Mouse (Mus musculus): Measurements from ENCODE around the gene Echdc2. TPM values are rescaled to one million over a fixed set of nuclear protein-coding genes. Genes with fewer than 3 reads are reported as not detected.

Echdc2 gene
- polyA plus RNA-seq (2021; fragmentation: Nextera tagmentation): 11.6 and 12.6 TPM in 2 replicates
- long read RNA-seq, experiment 1, transcript Echdc2-209 (10 exons, 1,319 nt): major isoform, 16 of 41 reads
- long read RNA-seq, experiment 1, partial matches to known transcripts: 0 of 41 reads
- long read RNA-seq, experiment 1, other reads (novel, unspliced or antisense): 20 of 41 reads
- long read RNA-seq, experiment 2, transcript Echdc2-201 (10 exons, 1,307 nt): major isoform, 9 of 23 reads
- long read RNA-seq, experiment 2, partial matches to known transcripts: 0 of 23 reads
- long read RNA-seq, experiment 2, other reads (novel, unspliced or antisense): 10 of 23 reads

GRCm38 (mm10) chr4:108165152-108165895 is at the start of gene Echdc2:
TSS of gene Echdc2 (plus strand) at chr4:108165437.

GRCm38 (mm10) chr4:108144880-108145279 is 20.4 kb upstream of the Echdc2 start, which contains the start of gene Scp2:
TSS of gene Scp2 (minus strand) at chr4:108144998.

GRCm38 (mm10) chr4:108217332-108218179 is 52.3 kb downstream of the Echdc2 start, which contains the start of gene Zyg11a:
TSS of gene Zyg11a (minus strand) at chr4:108218048.

Other genes with a start within 250 kb of the Echdc2 start
- gene Cpt2, start 241.8 kb upstream of the Echdc2 start, polyA plus RNA-seq (2021; fragmentation: Nextera tagmentation): 8.9 and 9.4 TPM in 2 replicates
- not detected in 2 replicates for gene Slc1a7, start 197.1 kb upstream of the Echdc2 start, polyA plus RNA-seq (2021; fragmentation: Nextera tagmentation)
- gene Podn, start 69.0 kb upstream of the Echdc2 start, polyA plus RNA-seq (2021; fragmentation: Nextera tagmentation): 1.2 TPM in 2 replicates
- gene Scp2, start 20.4 kb upstream of the Echdc2 start, polyA plus RNA-seq (2021; fragmentation: Nextera tagmentation): 242 and 284 TPM in 2 replicates
- gene Zyg11a, start 52.6 kb downstream of the Echdc2 start, polyA plus RNA-seq (2021; fragmentation: Nextera tagmentation): not detected in 2 replicates
- 27.0 and 28.3 TPM in 2 replicates for gene Zyg11b, start 135.7 kb downstream of the Echdc2 start, polyA plus RNA-seq (2021; fragmentation: Nextera tagmentation)
- 27.8 and 29.1 TPM in 2 replicates for gene Coa7, start 162.7 kb downstream of the Echdc2 start, polyA plus RNA-seq (2021; fragmentation: Nextera tagmentation)
- gene Shisal2a, start 217.9 kb downstream of the Echdc2 start, polyA plus RNA-seq (2021; fragmentation: Nextera tagmentation): not detected in 2 replicates
- 13.9 and 14.7 TPM in 2 replicates for gene Gpx7, start 241.5 kb downstream of the Echdc2 start, polyA plus RNA-seq (2021; fragmentation: Nextera tagmentation)

Measured in left cerebral cortex, adult 6 months (tissue).